Mouse (Mus musculus) embryonic facial prominence, embryonic 14.5 days (tissue): ENCODE results near the gene Tas2r119. TPM values are rescaled to one million over a fixed set of nuclear protein-coding genes. Genes with fewer than 3 reads are reported as not detected.

Source experiments
- polyA plus RNA-seq: library from polyadenylated mRNA; unstranded; fragments of >200 nt; fragmentation: Nextera tagmentation; extraction: Ambion mirVana; gene quantifications from 2 replicates; pipeline ENCODE4 v1.2.1, GENCODE M21; 2014

Gene Tas2r119
- polyA plus RNA-seq, 1 experiment from 2014 or later: not detected

Other genes with a start within 250 kb of the Tas2r119 start
- gene Sema5a, start 67.5 kb downstream of the Tas2r119 start, polyA plus RNA-seq: 26.7 and 27.6 TPM in 2 replicates